Mouse (Mus musculus) small intestine, adult 2 months (tissue): Measurements from ENCODE around the gene Cers3. TPM values are rescaled to one million over a fixed set of nuclear protein-coding genes. Genes with fewer than 3 reads are reported as not detected.

ENCODE experiments used
- H3K27ac ChIP-seq: fragments of 200-500 bp; 2 replicates; pipeline ENCODE4 v1.5.1; 2012; ENCODE audit warnings: low read depth, low read length, control low read depth, inconsistent platforms; ENCODE audit not compliant: insufficient read depth
- H3K27me3 ChIP-seq: fragments of 200-500 bp; 2 replicates; pipeline ENCODE4 v1.6.1; 2012; ENCODE audit warnings: mild to moderate bottlenecking, moderate library complexity, low read length, inconsistent platforms; ENCODE audit not compliant: control insufficient read depth, insufficient read depth
- H3K36me3 ChIP-seq: fragments of 200-500 bp; 2 replicates; pipeline ENCODE4 v1.6.1; 2012; ENCODE audit warnings: mild to moderate bottlenecking, low read length, control low read depth, inconsistent platforms; ENCODE audit not compliant: control insufficient read depth, insufficient read depth
- H3K4me1 ChIP-seq: fragments of 200-500 bp; 2 replicates; pipeline ENCODE4 v1.6.1; 2012; ENCODE audit warnings: low read length, inconsistent platforms, mixed read lengths; ENCODE audit not compliant: control insufficient read depth, insufficient read depth, insufficient read length
- H3K4me3 ChIP-seq: fragments of 200-500 bp; 2 replicates; pipeline ENCODE4 v1.5.1; 2012; ENCODE audit warnings: low read depth, mild to moderate bottlenecking, control low read depth, inconsistent platforms, low read length, moderate library complexity
- CTCF ChIP-seq: fragments of 200-500 bp; IDR thresholded peaks from 2 replicates; pipeline ENCODE4 v1.5.1; 2012; ENCODE audit warnings: low read depth, mild to moderate bottlenecking, control low read depth, inconsistent platforms, low read length, moderate library complexity, mixed read lengths; ENCODE audit not compliant: insufficient replicate concordance, insufficient read length; ENCODE audit errors: extremely low read depth
- POLR2A ChIP-seq: fragments of 200-500 bp; IDR thresholded peaks from 2 replicates; pipeline ENCODE4 v1.6.1; 2012; ENCODE audit warnings: low read depth, mild to moderate bottlenecking, control low read depth, inconsistent platforms, low read length, moderate library complexity
- WGBS: fragments of 180-500 bp; shearing (Covaris S2); methylation state at CpG from one replicate; pipeline ENCODE4 v1.1.7; 2018; 5-methylcytosine and 5-hydroxymethylcytosine counted together
- polyA plus RNA-seq: library from polyadenylated mRNA; depleted of rRNA; stranded (reverse); fragments of >200 nt; gene quantifications from 2 replicates; pipeline ENCODE4 v1.2.3, GENCODE M21; 2012; rRNA removed

The Cers3 gene
- 0.15 TPM in 1 of 2 replicates, not detected in the other for polyA plus RNA-seq

GRCm38 (mm10) chr7:66743377-66743781 lies at the start of gene Cers3:
Cers3 (plus strand) TSS chr7:66743504.
- H3K4me3 ChIP-seq = no peak within 1 kb of the TSS
- H3K4me1 ChIP-seq = no peaks in the 10 kb centered on the region
- no peaks in the 10 kb centered on the region for H3K36me3 ChIP-seq
- no peak for TF ChIP-seq CTCF
- TF ChIP-seq POLR2A = no peak
- H3K27ac ChIP-seq = no peak within 1 kb of the TSS
- 39% methylated on average over 9 of the region's 9 CpGs for WGBS
- H3K27me3 ChIP-seq = no peaks in the 10 kb centered on the region

- TF ChIP-seq CTCF (no peak), POLR2A (no peak)
- 29% methylated on average over 7 of the region's 7 CpGs for WGBS
Measured at GRCm38 (mm10) chr7:66694467-66694866, 48.8 kb upstream of the Cers3 start.

GRCm38 (mm10) chr7:66702721-66703120 lies 40.6 kb upstream of the Cers3 start:
- TF ChIP-seq POLR2A (no peak), CTCF (no peak)
- Histone ChIP-seq H3K27me3 (no peaks in the 10 kb centered on the region), H3K4me1 (no peaks in the 10 kb centered on the region), H3K36me3 (peaks cover 3% of the 10 kb centered on the region; the same call in 1 of the 2 replicates), H3K4me3 (no peak overlapping the region), H3K27ac (no peak overlapping the region)
- WGBS = 87% methylated on average over 7 of the region's 7 CpGs

More at GRCm38 (mm10) chr7:66694467-66694866, 48.8 kb upstream of the Cers3 start:
- H3K36me3 ChIP-seq = no peaks in the 10 kb centered on the region; the same call in none of the 2 replicates
- no peak overlapping the region for H3K27ac ChIP-seq
- H3K4me1 ChIP-seq = peaks cover 2% of the 10 kb centered on the region; the same call in 1 of the 2 replicates
- no peak overlapping the region for H3K4me3 ChIP-seq
- H3K27me3 ChIP-seq = no peaks in the 10 kb centered on the region

DNA sequence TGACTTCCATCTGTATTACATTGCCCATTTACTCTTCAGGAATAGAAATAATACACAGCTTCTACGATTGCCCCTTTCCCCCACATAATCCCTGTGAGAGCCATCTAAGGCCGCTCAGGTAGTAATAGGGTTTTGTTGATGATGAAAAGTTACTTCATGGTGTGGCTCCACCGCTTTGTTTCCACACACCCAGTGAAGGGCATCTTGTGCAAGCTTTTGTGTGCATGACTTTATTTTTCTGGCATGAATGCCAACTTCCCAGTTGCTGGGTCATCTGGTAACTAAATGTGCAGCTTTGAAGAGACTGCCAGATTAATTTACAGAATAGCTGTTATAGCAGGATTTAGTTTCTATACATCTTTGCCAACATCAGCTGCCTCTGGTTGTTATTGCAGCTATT lies 38.7 kb upstream of the Cers3 start:
- WGBS = 90% methylated on average over 3 of the region's 3 CpGs
- H3K4me1 ChIP-seq = no peaks in the 10 kb centered on the region
- H3K36me3 ChIP-seq = peaks cover 8% of the 10 kb centered on the region; the same call in 1 of the 2 replicates
- no peak overlapping the region for H3K27ac ChIP-seq
- H3K4me3 ChIP-seq = no peak overlapping the region
- TF ChIP-seq POLR2A (no peak), CTCF (no peak)
- no peaks in the 10 kb centered on the region for H3K27me3 ChIP-seq

DNA sequence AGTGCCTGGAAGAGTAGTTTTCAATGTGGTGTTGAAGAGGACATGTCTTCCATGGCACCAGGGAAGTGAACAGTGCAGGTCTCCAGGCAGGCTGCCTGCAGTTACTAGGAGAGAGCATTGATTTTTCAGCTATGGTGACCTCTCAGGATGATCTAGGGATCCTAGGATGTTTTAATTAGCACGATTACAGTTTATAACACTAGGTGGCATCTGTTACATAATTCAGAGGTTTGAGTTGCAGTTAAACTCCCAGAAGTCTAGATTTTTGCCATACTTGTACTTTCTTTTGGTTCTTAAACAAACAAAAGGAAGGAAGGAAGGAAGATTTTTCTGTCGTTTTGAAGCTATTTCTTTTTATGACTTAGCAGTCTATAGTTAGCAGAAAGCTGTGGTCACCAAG lies 32.1 kb upstream of the Cers3 start:
- H3K4me1 ChIP-seq = no peaks in the 10 kb centered on the region
- H3K4me3 ChIP-seq = no peak overlapping the region
- peaks cover 15% of the 10 kb centered on the region for H3K36me3 ChIP-seq
- H3K27ac ChIP-seq = no peak overlapping the region
- TF ChIP-seq POLR2A (no peak), CTCF (peak; percentile 4; the same call in 1 of the 2 replicates)
- H3K27me3 ChIP-seq = no peaks in the 10 kb centered on the region
- 17% methylated on average over 2 of the region's 2 CpGs for WGBS

GRCm38 (mm10) chr7:66724514-66724913 lies 18.8 kb upstream of the Cers3 start:
- TF ChIP-seq POLR2A (no peak), CTCF (no peak)
- Histone ChIP-seq H3K36me3 (no peaks in the 10 kb centered on the region), H3K27ac (no peak overlapping the region), H3K4me1 (peaks cover 3% of the 10 kb centered on the region; the same call in 1 of the 2 replicates), H3K4me3 (no peak overlapping the region), H3K27me3 (no peaks in the 10 kb centered on the region)
- 92% methylated on average over 4 of the region's 4 CpGs for WGBS

- no peak overlapping the region for H3K4me3 ChIP-seq
- no peaks in the 10 kb centered on the region for H3K27me3 ChIP-seq
- TF ChIP-seq POLR2A (no peak), CTCF (no peak)
- no peaks in the 10 kb centered on the region for H3K36me3 ChIP-seq
- H3K27ac ChIP-seq = no peak overlapping the region
- H3K4me1 ChIP-seq = peaks cover 3% of the 10 kb centered on the region; the same call in 1 of the 2 replicates
- WGBS = 85% methylated on average over 6 of the region's 6 CpGs
Measured at GRCm38 (mm10) chr7:66724954-66725353, 18.4 kb upstream of the Cers3 start.

GRCm38 (mm10) chr7:66728072-66728471 lies 15.2 kb upstream of the Cers3 start:
- H3K36me3 ChIP-seq = no peaks in the 10 kb centered on the region
- WGBS = 92% methylated on average over 6 of the region's 6 CpGs
- no peak for TF ChIP-seq CTCF
- TF ChIP-seq POLR2A = no peak
- H3K4me3 ChIP-seq = no peak overlapping the region
- H3K4me1 ChIP-seq = no peaks in the 10 kb centered on the region
- no peak overlapping the region for H3K27ac ChIP-seq
- H3K27me3 ChIP-seq = no peaks in the 10 kb centered on the region
